Mouse (Mus musculus) embryonic facial prominence, embryonic 14.5 days (tissue): Measurements from ENCODE around the gene Hhipl2. TPM values are rescaled to one million over a fixed set of nuclear protein-coding genes. Genes with fewer than 3 reads are reported as not detected.
A peak's percentile ranks its signal among the peaks of the same experiment; 100 is the strongest.
"Not testable (repeated sequence)": the region's sequence is repeated elsewhere in the genome, so short reads cannot be mapped to it uniquely, and the experiment has no call there.

ENCODE experiments used
- ATAC-seq: fragments of 200-750 bp; cut with Nextera tagmentation; 2 replicates; pipeline ENCODE4 v1.8.0; 2017; ENCODE audit warnings: low read depth, moderate number of reproducible peaks, moderate TSS enrichment
- DNase-seq: peaks from one replicate; pipeline ENCODE4 v3.0.0-alpha.2; 2015; ENCODE audit warnings: low spot score
- H3K27ac ChIP-seq: fragments of 300-500 bp; sonication (generic); replicated peaks from 2 replicates; pipeline ENCODE4 v1.5.1; 2014; ENCODE audit warnings: low read depth, mild to moderate bottlenecking, low read length, moderate library complexity
- H3K27me3 ChIP-seq: fragments of 300-500 bp; sonication (generic); replicated peaks from 2 replicates; pipeline ENCODE4 v1.6.1; 2014; ENCODE audit warnings: low read length; ENCODE audit not compliant: control insufficient read depth, insufficient read depth
- H3K36me3 ChIP-seq: fragments of 300-500 bp; sonication (generic); 2 replicates; pipeline ENCODE4 v1.6.1; 2014; ENCODE audit warnings: low read length, mixed read lengths; ENCODE audit not compliant: control insufficient read depth, insufficient read depth
- H3K4me1 ChIP-seq: fragments of 300-500 bp; sonication (generic); 2 replicates; pipeline ENCODE4 v1.6.1; 2014; ENCODE audit warnings: antibody characterized with exemption, low read length; ENCODE audit not compliant: control insufficient read depth, insufficient read depth
- H3K4me2 ChIP-seq: fragments of 300-500 bp; sonication (generic); 2 replicates; pipeline ENCODE4 v1.6.1; 2014; ENCODE audit warnings: low read depth, mild to moderate bottlenecking, low read length, moderate library complexity, mixed read lengths
- H3K4me3 ChIP-seq: fragments of 300-500 bp; sonication (generic); 2 replicates; pipeline ENCODE4 v1.5.1; 2014; ENCODE audit warnings: low read depth, mild to moderate bottlenecking, low read length
- H3K9ac ChIP-seq: fragments of 300-500 bp; sonication (generic); 2 replicates; pipeline ENCODE4 v1.6.1; 2014; ENCODE audit warnings: low read depth, mild to moderate bottlenecking, low read length, moderate library complexity, mixed read lengths
- H3K9me3 ChIP-seq: fragments of 300-500 bp; sonication (generic); 2 replicates; pipeline ENCODE4 v1.6.1; 2016; ENCODE audit warnings: low read length; ENCODE audit not compliant: control insufficient read depth
- WGBS: fragments of 180-500 bp; shearing (Covaris S2); extraction: QIAGEN DNeasy Blood & Tissue Kit; methylation state at CpG from one replicate; pipeline ENCODE4 v1.1.7; 2014; 5-methylcytosine and 5-hydroxymethylcytosine counted together
- polyA plus RNA-seq: library from polyadenylated mRNA; unstranded; fragments of >200 nt; fragmentation: Nextera tagmentation; extraction: Ambion mirVana; gene quantifications from 2 replicates; pipeline ENCODE4 v1.2.1, GENCODE M21; 2014

Hhipl2 gene
- polyA plus RNA-seq, 1 experiment from 2014 or later, result 0.11 TPM

DNA sequence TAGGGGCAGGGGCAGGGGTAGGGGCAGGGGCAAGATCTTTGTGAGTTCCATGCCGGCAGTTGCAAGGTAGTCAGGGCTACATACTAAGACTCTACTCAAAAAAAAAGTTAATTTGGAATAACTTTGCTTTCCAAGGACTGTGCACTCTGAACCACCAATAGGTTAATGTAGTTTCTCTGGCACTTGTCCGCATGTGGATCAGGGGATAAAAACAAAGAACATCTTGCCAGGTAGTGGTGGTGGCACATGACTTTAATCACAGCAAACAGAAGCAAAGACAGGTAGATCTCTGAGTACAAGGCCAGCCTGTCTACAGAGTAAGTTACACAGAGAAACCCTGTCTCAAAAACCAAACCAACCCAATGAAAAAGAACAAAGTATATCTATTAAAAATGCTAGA lies 35.4 kb upstream of the Hhipl2 start:
- Histone ChIP-seq H3K9ac (no peak overlapping the region), H3K36me3 (no peaks in the 10 kb centered on the region), H3K4me1 (no peaks in the 10 kb centered on the region), H3K27ac (no peak overlapping the region), H3K27me3 (peaks cover 10% of the 10 kb centered on the region), H3K9me3 (no peaks in the 10 kb centered on the region), H3K4me2 (no peak overlapping the region), H3K4me3 (no peak overlapping the region)
- DNase-seq (no peak), ATAC-seq (no peak)
- 90% methylated on average over 2 of the region's 2 CpGs for whole genome bisulfite sequencing

DNA sequence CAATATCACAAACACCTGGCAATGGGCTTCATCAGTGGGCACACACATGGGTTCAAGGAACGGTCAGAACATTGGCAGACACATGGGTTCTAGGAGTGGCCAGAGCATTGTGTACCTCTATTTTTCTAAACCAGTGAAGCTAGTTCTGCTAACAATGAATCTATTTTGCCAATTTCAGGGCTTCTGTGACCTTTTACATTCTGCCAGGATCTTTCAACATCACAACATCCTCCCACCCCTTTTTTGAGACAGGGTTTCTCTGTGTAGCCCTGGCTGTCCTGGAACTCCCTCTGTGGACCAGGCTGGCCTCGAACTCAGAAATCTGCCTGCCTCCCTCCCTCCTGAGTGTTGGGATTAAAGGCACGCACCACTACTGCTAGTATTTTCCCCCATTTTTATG lies 30.6 kb upstream of the Hhipl2 start:
- H3K4me2 ChIP-seq, H3K9me3 ChIP-seq, H3K4me3 ChIP-seq, H3K4me1 ChIP-seq, H3K27me3 ChIP-seq, H3K9ac ChIP-seq, H3K27ac ChIP-seq, ATAC-seq, DNase-seq: not testable (repeated sequence)
- H3K36me3 ChIP-seq, result peaks cover 11% of the 10 kb centered on the region; the same call in 1 of the 2 replicates
- WGBS, result 87% methylated on average over 2 of the region's 3 CpGs

- H3K4me1 ChIP-seq, result peaks cover 8% of the 10 kb centered on the region
- DNase-seq (peak; percentile 98), ATAC-seq (peak; percentile 99)
- H3K4me3 ChIP-seq, result peak within 1 kb of the TSS; percentile 68
- H3K4me2 ChIP-seq, result peak within 1 kb of the TSS; percentile 75
- peaks cover 23% of the 10 kb centered on the region for H3K36me3 ChIP-seq
- peaks cover 10% of the 10 kb centered on the region for H3K27me3 ChIP-seq
- peak within 1 kb of the TSS; percentile 39 for H3K27ac ChIP-seq
- peak within 1 kb of the TSS; percentile 73 for H3K9ac ChIP-seq
- H3K9me3 ChIP-seq, result no peaks in the 10 kb centered on the region
- WGBS, result 5% methylated on average over 44 of the region's 44 CpGs
These were observed 29.3 kb upstream of the Hhipl2 start, which contains the start of gene Taf1a for GRCm38 (mm10) chr1:183388426-183389406. Taf1a (plus strand) TSS chr1:183388981.

DNA sequence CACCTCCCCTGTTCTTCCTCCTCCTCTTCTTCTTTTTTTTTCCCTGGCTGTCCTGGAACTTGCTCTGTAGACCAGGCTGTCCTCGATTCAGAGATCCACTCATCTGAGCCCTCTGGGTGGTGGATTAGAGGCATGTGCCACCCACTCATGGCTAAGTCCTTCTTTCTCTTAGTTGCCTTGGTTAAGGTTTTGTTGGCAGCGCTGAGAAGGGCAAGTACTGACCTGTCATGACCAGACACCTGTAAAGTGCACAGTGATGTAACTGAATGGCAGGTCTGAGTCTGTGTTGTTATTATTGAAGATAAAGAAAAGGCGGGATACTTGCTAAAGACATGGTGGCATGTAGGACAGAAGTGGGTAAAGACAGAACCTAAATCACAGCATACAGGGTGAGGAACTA lies 14.6 kb upstream of the Hhipl2 start:
- no peak overlapping the region for H3K27ac ChIP-seq
- H3K9me3 ChIP-seq, result no peaks in the 10 kb centered on the region
- no peaks in the 10 kb centered on the region for H3K27me3 ChIP-seq
- no peaks in the 10 kb centered on the region for H3K4me1 ChIP-seq
- 89% methylated on average over 3 of the region's 3 CpGs for WGBS
- H3K36me3 ChIP-seq, result peaks cover 76% of the 10 kb centered on the region
- H3K4me3 ChIP-seq, result no peak overlapping the region
- no peak for ATAC-seq
- DNase-seq, result no peak
- H3K4me2 ChIP-seq, result no peak overlapping the region
- no peak overlapping the region for H3K9ac ChIP-seq

DNA sequence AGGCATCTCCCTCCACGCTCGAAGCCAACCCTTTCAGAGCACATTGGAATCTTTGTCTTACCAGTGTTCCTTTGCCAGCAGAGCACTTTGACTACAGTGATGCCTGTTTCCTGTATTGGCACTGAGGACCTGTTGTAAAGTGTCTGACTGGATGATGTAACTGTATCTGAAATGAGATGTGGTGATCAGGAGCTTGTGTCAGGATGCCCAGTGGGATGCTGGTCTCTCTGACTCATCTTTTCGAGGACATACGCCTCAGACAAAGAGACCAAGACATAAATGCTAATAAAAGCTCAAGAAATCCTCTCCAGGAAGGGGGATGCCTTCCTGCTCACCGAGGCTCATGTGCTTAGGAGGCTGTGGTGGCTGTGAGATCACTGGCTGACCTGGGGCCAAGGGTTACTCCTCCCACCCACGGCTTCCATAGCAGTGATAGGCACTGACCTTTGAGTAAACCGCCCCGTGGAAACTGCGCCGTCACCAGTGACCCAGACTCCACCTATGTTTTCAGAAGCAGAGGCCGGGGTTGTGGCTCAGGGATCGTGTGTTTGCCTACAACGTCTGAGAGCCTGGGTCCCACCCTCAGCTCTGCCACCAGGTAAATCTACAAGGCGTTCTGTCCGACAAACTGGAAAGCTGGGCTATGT lies 3.8 kb upstream of the Hhipl2 start:
- Histone ChIP-seq H3K9me3 (no peaks in the 10 kb centered on the region), H3K4me1 (no peaks in the 10 kb centered on the region), H3K9ac (no peak overlapping the region), H3K4me2 (no peak overlapping the region), H3K27me3 (no peaks in the 10 kb centered on the region), H3K36me3 (peaks cover 28% of the 10 kb centered on the region), H3K27ac (no peak overlapping the region), H3K4me3 (no peak overlapping the region)
- DNase-seq (no peak), ATAC-seq (0 out of 2 replicates have a peak, but pooled peaks have one; percentile 15)
- WGBS, result 90% methylated on average over 15 of the region's 15 CpGs

DNA sequence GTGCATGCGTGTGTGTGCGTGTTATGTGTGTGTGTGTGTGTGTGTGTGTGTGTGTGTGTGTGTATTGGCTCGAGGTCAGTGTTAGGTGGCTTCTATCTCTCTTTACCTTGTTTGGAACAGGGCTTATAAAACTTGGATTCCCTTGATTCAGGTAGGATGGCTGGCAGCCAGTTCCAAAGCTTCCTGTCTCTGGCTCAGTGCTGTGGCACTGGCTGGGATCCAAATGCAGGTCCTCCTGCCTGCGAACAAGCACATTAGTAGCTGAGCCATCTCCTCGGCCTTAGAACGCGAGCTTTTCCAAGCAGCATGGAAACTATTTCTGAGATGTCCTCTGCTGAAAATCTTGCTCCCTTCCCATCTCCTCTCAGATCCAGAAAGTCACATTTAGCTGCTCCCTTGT lies 1.7 kb downstream of the Hhipl2 start:
- ATAC-seq, result no peak
- no peak overlapping the region for H3K27ac ChIP-seq
- peak; percentile 16 for DNase-seq
- H3K9ac ChIP-seq, result no peak overlapping the region
- H3K36me3 ChIP-seq, result no peaks in the 10 kb centered on the region
- no peak overlapping the region for H3K4me2 ChIP-seq
- no peaks in the 10 kb centered on the region for H3K4me1 ChIP-seq
- H3K4me3 ChIP-seq, result no peak overlapping the region
- WGBS, result 78% methylated on average over 7 of the region's 7 CpGs
- H3K27me3 ChIP-seq, result no peaks in the 10 kb centered on the region
- H3K9me3 ChIP-seq, result no peaks in the 10 kb centered on the region

DNA sequence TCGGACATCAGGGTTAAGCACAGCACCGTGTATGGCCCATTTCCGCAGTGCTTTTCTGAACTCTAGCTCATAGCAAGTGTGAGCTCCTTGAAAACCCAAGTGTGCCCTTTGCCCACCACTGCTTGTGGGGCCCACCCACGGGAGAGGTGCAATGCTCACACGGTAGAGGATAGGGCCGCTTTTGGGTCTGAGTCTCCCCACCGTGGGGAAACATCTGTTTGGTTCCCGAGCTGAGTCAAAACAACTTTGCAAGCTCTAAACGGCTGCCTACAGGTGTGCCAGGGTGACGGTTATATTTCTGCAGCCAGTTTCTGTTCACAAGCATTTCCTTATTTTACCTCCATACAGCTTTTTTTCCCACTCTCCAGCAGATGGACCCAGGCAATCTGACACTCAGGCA lies 2.3 kb downstream of the Hhipl2 start:
- Histone ChIP-seq H3K27me3 (no peaks in the 10 kb centered on the region), H3K9ac (no peak overlapping the region), H3K4me2 (no peak overlapping the region), H3K36me3 (no peaks in the 10 kb centered on the region), H3K4me3 (no peak overlapping the region), H3K4me1 (no peaks in the 10 kb centered on the region), H3K27ac (no peak overlapping the region), H3K9me3 (no peaks in the 10 kb centered on the region)
- ATAC-seq, result no peak
- WGBS, result 78% methylated on average over 10 of the region's 10 CpGs
- DNase-seq, result no peak

- 93% methylated on average over 7 of the region's 7 CpGs for WGBS
- H3K36me3 ChIP-seq, result no peaks in the 10 kb centered on the region
- no peaks in the 10 kb centered on the region for H3K4me1 ChIP-seq
- no peak overlapping the region for H3K9ac ChIP-seq
- H3K9me3 ChIP-seq, result no peaks in the 10 kb centered on the region
- DNase-seq, result no peak
- ATAC-seq, result no peak
- H3K27ac ChIP-seq, result no peak overlapping the region
- no peaks in the 10 kb centered on the region for H3K27me3 ChIP-seq
- no peak overlapping the region for H3K4me2 ChIP-seq
- H3K4me3 ChIP-seq, result no peak overlapping the region
These were observed 6.1 kb downstream of the Hhipl2 start for GRCm38 (mm10) chr1:183424100-183424499.
